Mouse (Mus musculus): ENCODE data around the gene Pip5k1a. TPM values are rescaled to one million over a fixed set of nuclear protein-coding genes. Genes with fewer than 3 reads are reported as not detected.

The Pip5k1a gene
- polyA plus RNA-seq, 1 experiment = 14.5 TPM

DNA sequence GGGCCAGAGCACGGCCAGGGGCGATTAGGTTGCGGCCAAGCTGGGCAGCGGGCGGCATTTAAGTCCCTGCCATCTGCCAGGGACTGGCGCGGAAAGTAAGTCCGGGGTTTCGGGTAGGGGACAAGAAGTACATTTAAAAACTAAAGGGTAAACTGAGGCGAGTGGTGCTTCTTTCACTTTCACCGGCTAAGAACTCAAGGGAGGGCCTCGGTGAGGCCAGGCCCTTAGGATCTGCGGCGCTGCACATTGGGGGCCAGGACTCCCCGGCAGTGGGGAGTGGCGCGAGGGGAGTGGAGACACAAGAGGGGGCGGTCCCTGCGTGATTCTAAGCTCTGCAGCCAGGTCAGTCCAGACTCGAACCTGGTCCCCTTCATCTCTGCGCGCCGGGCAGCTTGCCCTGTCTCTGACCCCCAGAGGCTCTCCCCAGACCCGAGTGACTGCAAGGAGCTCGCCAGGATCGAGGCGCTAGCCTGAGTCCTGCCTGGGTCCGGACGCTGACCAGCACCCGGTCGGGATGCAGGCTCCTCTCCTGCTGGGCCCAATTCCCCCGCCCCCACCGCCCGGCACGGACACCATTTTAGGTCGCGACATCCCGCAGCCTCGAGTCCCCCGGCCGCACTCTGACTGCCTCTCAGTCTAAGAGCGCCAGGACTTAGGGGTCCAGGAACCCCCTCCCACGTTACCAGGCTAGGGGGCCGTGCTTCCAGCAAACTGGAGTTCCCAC, 92.1 kb downstream of the Pip5k1a start:
- peak overlapping the region; percentile 78 for H3K4me3 ChIP-seq (ENCODE audit: insufficient read depth, low read depth, low read length)
- no peaks in the 10 kb centered on the region for H3K4me1 ChIP-seq (ENCODE audit: control insufficient read depth, insufficient read depth, insufficient read length, low read length)
- no peak overlapping the region for H3K27ac ChIP-seq (replicated peaks; ENCODE audit: low read depth, low read length)

GRCm38 (mm10) chr3:95013699-95014427, 92.9 kb downstream of the Pip5k1a start:
- H3K27ac ChIP-seq (replicated peaks; ENCODE audit: low read depth, low read length) = no peak overlapping the region

GRCm38 (mm10) chr3:95012982-95013381, 93.7 kb downstream of the Pip5k1a start:
- H3K4me3 ChIP-seq (ENCODE audit: insufficient read depth, low read depth, low read length) = no peak overlapping the region
- H3K27ac ChIP-seq (replicated peaks; ENCODE audit: low read depth, low read length) = no peak overlapping the region
- no peaks in the 10 kb centered on the region for H3K4me1 ChIP-seq (ENCODE audit: control insufficient read depth, insufficient read depth, insufficient read length, low read length)

More at GRCm38 (mm10) chr3:95013699-95014427, 92.9 kb downstream of the Pip5k1a start:
- Histone ChIP-seq H3K4me1 (ENCODE audit: control insufficient read depth, insufficient read depth, insufficient read length, low read length) (no peaks in the 10 kb centered on the region), H3K4me3 (ENCODE audit: insufficient read depth, low read depth, low read length) (peak overlapping the region; percentile 78)

DNA sequence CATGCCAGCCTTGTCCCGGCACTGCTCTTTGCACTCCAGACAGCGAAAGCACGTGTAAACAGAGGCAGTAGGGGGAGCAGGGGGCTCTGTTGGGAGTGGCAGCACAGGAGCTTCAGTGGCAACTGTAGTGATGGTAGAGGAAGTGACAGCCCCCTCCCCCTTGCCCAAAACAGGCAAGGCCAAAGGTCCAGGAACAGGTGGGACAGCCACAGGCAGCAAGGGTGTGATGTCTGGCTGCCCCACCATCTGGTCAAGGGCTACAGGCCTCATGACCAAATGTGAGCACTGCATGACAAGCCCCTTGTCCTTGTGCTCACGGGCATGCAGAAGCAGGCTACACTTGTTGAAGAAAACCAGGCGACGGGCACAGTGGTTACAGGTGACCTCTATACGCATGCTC, 96.3 kb downstream of the Pip5k1a start:
- Histone ChIP-seq H3K4me1 (ENCODE audit: control insufficient read depth, insufficient read depth, insufficient read length, low read length) (no peaks in the 10 kb centered on the region), H3K4me3 (ENCODE audit: insufficient read depth, low read depth, low read length) (no peak overlapping the region)

More for the DNA sequence above, 96.3 kb downstream of the Pip5k1a start:
- no peak overlapping the region for H3K27ac ChIP-seq (replicated peaks; ENCODE audit: low read depth, low read length)

Other genes with a start within 250 kb of the Pip5k1a start
- 311 and 370 TPM in 2 replicates for gene Psmb4, start 220.0 kb downstream of the Pip5k1a start, polyA plus RNA-seq (2012; ENCODE audit: insufficient read depth, insufficient read length, missing spikeins)
- gene Selenbp1, start 173.9 kb downstream of the Pip5k1a start, polyA plus RNA-seq (2012; ENCODE audit: insufficient read depth, insufficient read length, missing spikeins) = 51.0 and 61.7 TPM in 2 replicates
- gene Rfx5, start 152.9 kb downstream of the Pip5k1a start, polyA plus RNA-seq (2012; ENCODE audit: insufficient read depth, insufficient read length, missing spikeins) = 4.0 and 6.3 TPM in 2 replicates
- 16.6 and 17.7 TPM in 2 replicates for gene Pi4kb, start 132.2 kb downstream of the Pip5k1a start, polyA plus RNA-seq (2012; ENCODE audit: insufficient read depth, insufficient read length, missing spikeins)
- 5.7 and 6.1 TPM in 2 replicates for gene Zfp687, start 91.5 kb downstream of the Pip5k1a start, polyA plus RNA-seq (2012; ENCODE audit: insufficient read depth, insufficient read length, missing spikeins)
- gene Psmd4, start 64.3 kb downstream of the Pip5k1a start, polyA plus RNA-seq (2012; ENCODE audit: insufficient read depth, insufficient read length, missing spikeins) = 168 and 202 TPM in 2 replicates
- gene Vps72, start 4.1 kb upstream of the Pip5k1a start, polyA plus RNA-seq (2012; ENCODE audit: insufficient read depth, insufficient read length, missing spikeins) = 18.8 and 26.2 TPM in 2 replicates
- gene Tmod4, start 17.5 kb upstream of the Pip5k1a start, polyA plus RNA-seq (2012; ENCODE audit: insufficient read depth, insufficient read length, missing spikeins) = 7.3 and 12.4 TPM in 2 replicates
- gene Scnm1, start 27.1 kb upstream of the Pip5k1a start, polyA plus RNA-seq (2012; ENCODE audit: insufficient read depth, insufficient read length, missing spikeins) = 34.7 and 62.1 TPM in 2 replicates
- gene Lysmd1, start 27.2 kb upstream of the Pip5k1a start, polyA plus RNA-seq (2012; ENCODE audit: insufficient read depth, insufficient read length, missing spikeins) = 7.3 and 7.6 TPM in 2 replicates
- 2.7 and 2.8 TPM in 2 replicates for gene Tnfaip8l2, start 35.4 kb upstream of the Pip5k1a start, polyA plus RNA-seq (2012; ENCODE audit: insufficient read depth, insufficient read length, missing spikeins)
- gene Sema6c, start 53.5 kb upstream of the Pip5k1a start, polyA plus RNA-seq (2012; ENCODE audit: insufficient read depth, insufficient read length, missing spikeins) = 1.5 and 2.6 TPM in 2 replicates
- 11.3 and 12.2 TPM in 2 replicates for gene Gabpb2, start 111.0 kb upstream of the Pip5k1a start, polyA plus RNA-seq (2012; ENCODE audit: insufficient read depth, insufficient read length, missing spikeins)
- 23.3 and 29.2 TPM in 2 replicates for gene Cdc42se1, start 121.8 kb upstream of the Pip5k1a start, polyA plus RNA-seq (2012; ENCODE audit: insufficient read depth, insufficient read length, missing spikeins)
- 3.5 and 7.0 TPM in 2 replicates for gene Mllt11, start 125.2 kb upstream of the Pip5k1a start, polyA plus RNA-seq (2012; ENCODE audit: insufficient read depth, insufficient read length, missing spikeins)
- not detected in 2 replicates for gene Gm128, start 134.7 kb upstream of the Pip5k1a start, polyA plus RNA-seq (2012; ENCODE audit: insufficient read depth, insufficient read length, missing spikeins)
- not detected in 2 replicates for gene Bnipl, start 144.3 kb upstream of the Pip5k1a start, polyA plus RNA-seq (2012; ENCODE audit: insufficient read depth, insufficient read length, missing spikeins)
- gene Mindy1, start 174.4 kb upstream of the Pip5k1a start, polyA plus RNA-seq (2012; ENCODE audit: insufficient read depth, insufficient read length, missing spikeins) = 22.1 and 23.5 TPM in 2 replicates
- gene Prune1, start 175.1 kb upstream of the Pip5k1a start, polyA plus RNA-seq (2012; ENCODE audit: insufficient read depth, insufficient read length, missing spikeins) = 11.9 and 16.3 TPM in 2 replicates
- 0.63 and 1.5 TPM in 2 replicates for gene Anxa9, start 200.2 kb upstream of the Pip5k1a start, polyA plus RNA-seq (2012; ENCODE audit: insufficient read depth, insufficient read length, missing spikeins)
- 178 and 185 TPM in 2 replicates for gene Cers2, start 207.9 kb upstream of the Pip5k1a start, polyA plus RNA-seq (2012; ENCODE audit: insufficient read depth, insufficient read length, missing spikeins)